Mouse (Mus musculus): ENCODE results near the gene Tph1. TPM values are rescaled to one million over a fixed set of nuclear protein-coding genes. Genes with fewer than 3 reads are reported as not detected.
A peak's percentile ranks its signal among the peaks of the same experiment; 100 is the strongest.
"Not testable (repeated sequence)": the region's sequence is repeated elsewhere in the genome, so short reads cannot be mapped to it uniquely, and the experiment has no call there.

The Tph1 gene
- polyA plus RNA-seq, 1 experiment from 2014 or later = not detected

DNA sequence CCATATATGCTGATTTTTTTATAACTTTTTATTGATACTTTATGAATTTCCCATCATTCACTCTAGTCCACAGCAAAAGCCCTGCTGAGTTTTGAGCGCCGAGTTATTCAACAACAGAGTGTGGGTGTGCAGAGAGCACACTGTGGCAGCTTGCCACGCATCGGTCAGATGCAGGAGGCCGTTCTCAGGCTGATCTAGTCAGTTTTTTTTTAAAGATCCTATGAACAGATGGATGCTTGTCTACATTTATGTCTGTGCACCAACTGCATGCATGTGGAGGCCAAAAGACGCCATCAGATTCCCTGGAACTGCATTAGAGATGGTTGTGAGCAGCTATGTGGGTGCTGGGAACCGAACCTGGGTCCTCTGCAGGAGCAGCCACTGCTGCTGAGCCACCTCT, 2.7 kb upstream of the Tph1 start:
- no peaks in the 10 kb centered on the region for H3K4me1 ChIP-seq (ENCODE audit: control insufficient read depth, insufficient read depth, low read length)
- no peak overlapping the region for H3K4me3 ChIP-seq (ENCODE audit: low read depth, low read length)
- H3K36me3 ChIP-seq (ENCODE audit: control insufficient read depth, insufficient read depth, low read length) = no peaks in the 10 kb centered on the region
- H3K9me3 ChIP-seq (replicated peaks; ENCODE audit: control insufficient read depth, low read length) = no peaks in the 10 kb centered on the region
- H3K27me3 ChIP-seq (ENCODE audit: control insufficient read depth, insufficient read depth, low read length) = no peaks in the 10 kb centered on the region
- H3K9ac ChIP-seq (ENCODE audit: low read depth, low read length) = no peak overlapping the region
- no peak overlapping the region for H3K4me2 ChIP-seq
- 90% methylated on average over 7 of the region's 7 CpGs for WGBS (ENCODE audit: insufficient replicate concordance)
- ATAC-seq (replicated peaks; ENCODE audit: insufficient number of reproducible peaks, low FRiP score, low TSS enrichment) = no peak
- no peak overlapping the region for H3K27ac ChIP-seq (ENCODE audit: low read depth, low read length)

DNA sequence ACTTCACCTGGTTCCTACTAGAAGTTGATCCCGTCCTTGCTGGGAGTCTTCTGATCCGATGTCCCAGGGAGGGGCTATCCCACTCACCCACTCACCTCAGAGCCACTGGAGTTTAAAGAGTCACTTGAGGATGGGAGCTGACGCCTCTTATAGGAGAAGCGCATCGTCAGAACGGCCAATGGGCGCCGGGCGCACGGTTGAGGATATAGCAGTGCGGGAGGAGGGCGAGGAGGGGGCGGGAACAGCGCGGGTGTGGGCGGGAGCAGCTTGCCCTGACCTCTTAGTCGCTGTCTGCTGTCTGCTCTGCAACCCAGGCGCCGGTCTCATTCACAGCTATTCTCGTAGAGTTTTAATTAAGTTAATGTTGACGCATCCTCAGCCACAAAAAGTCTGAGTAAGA, 5.1 kb downstream of the Tph1 start:
- Histone ChIP-seq H3K27me3 (ENCODE audit: control insufficient read depth, insufficient read depth, low read length) (peaks cover 32% of the 10 kb centered on the region), H3K9ac (ENCODE audit: low read depth, low read length) (no peak overlapping the region)
- ATAC-seq (replicated peaks; ENCODE audit: insufficient number of reproducible peaks, low FRiP score, low TSS enrichment) = no peak

GRCm38 (mm10) chr7:46665236-46665635, 7.1 kb downstream of the Tph1 start:
- Histone ChIP-seq H3K9me3 (replicated peaks; ENCODE audit: control insufficient read depth, low read length) (no peaks in the 10 kb centered on the region), H3K4me2 (no peak overlapping the region), H3K27ac (ENCODE audit: low read depth, low read length) (no peak overlapping the region), H3K4me3 (ENCODE audit: low read depth, low read length) (no peak overlapping the region), H3K4me1 (ENCODE audit: control insufficient read depth, insufficient read depth, low read length) (peaks cover 2% of the 10 kb centered on the region; the same call in 1 of the 2 replicates), H3K36me3 (ENCODE audit: control insufficient read depth, insufficient read depth, low read length) (no peaks in the 10 kb centered on the region), H3K9ac (ENCODE audit: low read depth, low read length) (no peak overlapping the region), H3K27me3 (ENCODE audit: control insufficient read depth, insufficient read depth, low read length) (peaks cover 32% of the 10 kb centered on the region)
- ATAC-seq (replicated peaks; ENCODE audit: insufficient number of reproducible peaks, low FRiP score, low TSS enrichment) = no peak
- 34% methylated on average over 9 of the region's 9 CpGs for WGBS (ENCODE audit: insufficient replicate concordance)

More for the DNA sequence above, 5.1 kb downstream of the Tph1 start:
- no peak overlapping the region for H3K27ac ChIP-seq (ENCODE audit: low read depth, low read length)
- H3K4me1 ChIP-seq (ENCODE audit: control insufficient read depth, insufficient read depth, low read length) = peaks cover 2% of the 10 kb centered on the region; the same call in 1 of the 2 replicates
- H3K4me2 ChIP-seq = peak overlapping the region; percentile 49
- H3K36me3 ChIP-seq (ENCODE audit: control insufficient read depth, insufficient read depth, low read length) = no peaks in the 10 kb centered on the region
- peak overlapping the region; percentile 21 for H3K4me3 ChIP-seq (ENCODE audit: low read depth, low read length)
- H3K9me3 ChIP-seq (replicated peaks; ENCODE audit: control insufficient read depth, low read length) = no peaks in the 10 kb centered on the region
- WGBS (ENCODE audit: insufficient replicate concordance) = 2% methylated on average over 21 of the region's 21 CpGs

GRCm38 (mm10) chr7:46661591-46662090, 10.7 kb downstream of the Tph1 start:
- ATAC-seq (replicated peaks; ENCODE audit: insufficient number of reproducible peaks, low FRiP score, low TSS enrichment) = no peak
- no peaks in the 10 kb centered on the region for H3K9me3 ChIP-seq (replicated peaks; ENCODE audit: control insufficient read depth, low read length)
- H3K36me3 ChIP-seq (ENCODE audit: control insufficient read depth, insufficient read depth, low read length) = no peaks in the 10 kb centered on the region
- H3K4me3 ChIP-seq (ENCODE audit: low read depth, low read length) = no peak overlapping the region
- H3K27ac ChIP-seq (ENCODE audit: low read depth, low read length) = no peak overlapping the region
- H3K27me3 ChIP-seq (ENCODE audit: control insufficient read depth, insufficient read depth, low read length) = peaks cover 17% of the 10 kb centered on the region
- H3K4me1 ChIP-seq (ENCODE audit: control insufficient read depth, insufficient read depth, low read length) = no peaks in the 10 kb centered on the region
- H3K4me2 ChIP-seq = no peak overlapping the region
- no peak overlapping the region for H3K9ac ChIP-seq (ENCODE audit: low read depth, low read length)
- WGBS (ENCODE audit: insufficient replicate concordance) = 60% methylated on average over 18 of the region's 18 CpGs

GRCm38 (mm10) chr7:46652279-46652678, 20.1 kb downstream of the Tph1 start:
- Histone ChIP-seq H3K4me2 (no peak overlapping the region), H3K9me3 (replicated peaks; ENCODE audit: control insufficient read depth, low read length) (no peaks in the 10 kb centered on the region), H3K4me3 (ENCODE audit: low read depth, low read length) (no peak overlapping the region), H3K36me3 (ENCODE audit: control insufficient read depth, insufficient read depth, low read length) (no peaks in the 10 kb centered on the region), H3K4me1 (ENCODE audit: control insufficient read depth, insufficient read depth, low read length) (0 out of 2 replicates have a peak, but pooled peaks cover 2% of the 10 kb centered on the region), H3K27me3 (ENCODE audit: control insufficient read depth, insufficient read depth, low read length) (no peaks in the 10 kb centered on the region), H3K27ac (ENCODE audit: low read depth, low read length) (no peak overlapping the region), H3K9ac (ENCODE audit: low read depth, low read length) (no peak overlapping the region)
- 25% methylated on average over 2 of the region's 2 CpGs for WGBS (ENCODE audit: insufficient replicate concordance)
- no peak for ATAC-seq (replicated peaks; ENCODE audit: insufficient number of reproducible peaks, low FRiP score, low TSS enrichment)

- not testable (repeated sequence) for H3K4me2 ChIP-seq; H3K4me1 ChIP-seq (ENCODE audit: control insufficient read depth, insufficient read depth, low read length); H3K4me3 ChIP-seq (ENCODE audit: low read depth, low read length); H3K36me3 ChIP-seq (ENCODE audit: control insufficient read depth, insufficient read depth, low read length); H3K9me3 ChIP-seq (replicated peaks; ENCODE audit: control insufficient read depth, low read length); H3K27ac ChIP-seq (ENCODE audit: low read depth, low read length); ATAC-seq (replicated peaks; ENCODE audit: insufficient number of reproducible peaks, low FRiP score, low TSS enrichment); H3K27me3 ChIP-seq (ENCODE audit: control insufficient read depth, insufficient read depth, low read length); H3K9ac ChIP-seq (ENCODE audit: low read depth, low read length)
- 42% methylated on average over 5 of the region's 5 CpGs for WGBS (ENCODE audit: insufficient replicate concordance)
These were observed 22.1 kb downstream of the Tph1 start for GRCm38 (mm10) chr7:46650231-46650630.

DNA sequence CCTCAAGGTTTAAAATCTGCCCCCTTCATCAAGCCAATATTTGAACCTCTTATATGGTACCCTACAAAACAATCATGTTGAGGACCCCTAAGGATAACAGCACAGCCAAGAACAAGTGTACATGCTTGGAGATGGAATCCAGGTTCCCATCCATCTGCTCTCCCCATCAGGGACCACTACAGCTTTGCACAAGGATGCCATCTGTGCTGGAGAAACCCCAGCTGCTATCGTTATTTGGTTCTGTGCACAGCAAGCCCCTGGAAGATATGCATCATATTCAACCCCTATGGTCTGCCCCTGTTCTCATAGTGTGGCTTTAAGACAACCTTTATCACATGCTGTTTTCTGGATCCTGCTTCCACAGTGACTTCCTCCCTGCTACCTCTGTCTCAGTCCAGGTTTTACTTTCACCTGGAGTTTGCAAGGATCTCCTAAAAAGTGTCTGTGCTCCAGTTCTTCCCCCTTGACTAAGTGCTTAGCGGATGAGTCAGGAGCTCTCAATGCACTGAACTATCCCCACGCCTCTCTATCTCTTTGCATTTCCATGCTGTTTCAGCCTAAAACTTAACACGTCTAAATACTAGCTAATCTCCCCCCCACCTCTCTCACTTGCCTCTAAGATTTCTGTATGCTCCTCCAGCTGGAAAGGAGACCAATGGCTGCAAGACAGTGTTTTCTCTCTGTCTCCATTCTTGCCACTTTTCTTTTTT, 23.8 kb downstream of the Tph1 start:
- H3K4me1 ChIP-seq (ENCODE audit: control insufficient read depth, insufficient read depth, low read length) = 0 out of 2 replicates have a peak, but pooled peaks cover 2% of the 10 kb centered on the region
- no peaks in the 10 kb centered on the region for H3K36me3 ChIP-seq (ENCODE audit: control insufficient read depth, insufficient read depth, low read length)
- H3K27ac ChIP-seq (ENCODE audit: low read depth, low read length) = no peak overlapping the region
- ATAC-seq (replicated peaks; ENCODE audit: insufficient number of reproducible peaks, low FRiP score, low TSS enrichment) = no peak
- H3K27me3 ChIP-seq (ENCODE audit: control insufficient read depth, insufficient read depth, low read length) = no peaks in the 10 kb centered on the region
- no peak overlapping the region for H3K9ac ChIP-seq (ENCODE audit: low read depth, low read length)
- H3K9me3 ChIP-seq (replicated peaks; ENCODE audit: control insufficient read depth, low read length) = no peaks in the 10 kb centered on the region
- H3K4me3 ChIP-seq (ENCODE audit: low read depth, low read length) = no peak overlapping the region
- 68% methylated on average over 4 of the region's 4 CpGs for WGBS (ENCODE audit: insufficient replicate concordance)
- H3K4me2 ChIP-seq = no peak overlapping the region

- Histone ChIP-seq H3K9me3 (replicated peaks; ENCODE audit: control insufficient read depth, low read length) (no peaks in the 10 kb centered on the region), H3K4me1 (ENCODE audit: control insufficient read depth, insufficient read depth, low read length) (no peaks in the 10 kb centered on the region), H3K27ac (ENCODE audit: low read depth, low read length) (no peak overlapping the region), H3K4me2 (no peak overlapping the region), H3K27me3 (ENCODE audit: control insufficient read depth, insufficient read depth, low read length) (peaks cover 6% of the 10 kb centered on the region; the same call in 1 of the 2 replicates), H3K4me3 (ENCODE audit: low read depth, low read length) (no peak overlapping the region), H3K36me3 (ENCODE audit: control insufficient read depth, insufficient read depth, low read length) (no peaks in the 10 kb centered on the region), H3K9ac (ENCODE audit: low read depth, low read length) (no peak overlapping the region)
- no peak for ATAC-seq (replicated peaks; ENCODE audit: insufficient number of reproducible peaks, low FRiP score, low TSS enrichment)
- 54% methylated on average over 1 of the region's 1 CpGs for whole genome bisulfite sequencing (ENCODE audit: insufficient replicate concordance)
These were observed 29.2 kb downstream of the Tph1 start for GRCm38 (mm10) chr7:46643172-46643571.

DNA sequence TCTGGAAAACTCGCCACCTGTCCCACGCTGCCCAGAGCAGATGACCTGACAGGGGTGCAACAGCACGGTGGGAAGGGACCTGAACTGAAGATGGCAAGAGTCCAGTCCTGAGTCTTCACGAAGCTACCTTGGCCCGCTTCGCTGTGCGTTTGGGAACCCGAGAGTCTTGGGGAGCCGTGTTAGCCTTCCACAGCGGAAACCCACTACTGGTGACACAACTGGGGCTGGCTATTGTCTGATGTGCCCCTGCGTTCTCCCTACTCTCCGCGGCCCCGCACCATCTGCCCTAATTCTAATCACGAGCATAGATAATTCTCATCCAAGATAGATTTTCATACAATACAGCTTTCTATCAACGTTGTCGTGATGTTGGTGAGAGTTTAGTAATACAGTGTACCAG, 32.3 kb downstream of the Tph1 start:
- Histone ChIP-seq H3K36me3 (ENCODE audit: control insufficient read depth, insufficient read depth, low read length) (no peaks in the 10 kb centered on the region), H3K27me3 (ENCODE audit: control insufficient read depth, insufficient read depth, low read length) (peaks cover 6% of the 10 kb centered on the region; the same call in 1 of the 2 replicates), H3K4me3 (ENCODE audit: low read depth, low read length) (peak overlapping the region; percentile 57), H3K27ac (ENCODE audit: low read depth, low read length) (no peak overlapping the region), H3K9me3 (replicated peaks; ENCODE audit: control insufficient read depth, low read length) (no peaks in the 10 kb centered on the region), H3K4me2 (peak overlapping the region; percentile 80), H3K4me1 (ENCODE audit: control insufficient read depth, insufficient read depth, low read length) (no peaks in the 10 kb centered on the region), H3K9ac (ENCODE audit: low read depth, low read length) (peak overlapping the region; percentile 79; the same call in 1 of the 2 replicates)
- ATAC-seq (replicated peaks; ENCODE audit: insufficient number of reproducible peaks, low FRiP score, low TSS enrichment) = 0 out of 2 replicates have a peak, but pooled peaks have one; percentile 13
- 19% methylated on average over 17 of the region's 17 CpGs for WGBS (ENCODE audit: insufficient replicate concordance)
